Mouse (Mus musculus) gastrocnemius, postnatal 4 days (tissue): ENCODE results near the gene Pla2g16. TPM values are rescaled to one million over a fixed set of nuclear protein-coding genes. Genes with fewer than 3 reads are reported as not detected.

Source experiments
- DNase-seq, 2 experiments: peaks; one replicate each; pipeline ENCODE4 v3.0.0; 2021 to 2022; ENCODE audit warnings: low spot score in 2 of 2, mixed read lengths in 2 of 2
- total RNA-seq, 2 experiments: library from RNA; stranded (reverse); gene quantifications; 2 replicates each; pipeline ENCODE4 v1.2.3; 2021

Gene Pla2g16
- total RNA-seq, 2 experiments from 2014 or later, result 62.5 to 69.5 TPM

GRCm38 (mm10) chr19:7607690-7608201 lies 50.5 kb downstream of the Pla2g16 start:
- DNase-seq, result no peak

DNA sequence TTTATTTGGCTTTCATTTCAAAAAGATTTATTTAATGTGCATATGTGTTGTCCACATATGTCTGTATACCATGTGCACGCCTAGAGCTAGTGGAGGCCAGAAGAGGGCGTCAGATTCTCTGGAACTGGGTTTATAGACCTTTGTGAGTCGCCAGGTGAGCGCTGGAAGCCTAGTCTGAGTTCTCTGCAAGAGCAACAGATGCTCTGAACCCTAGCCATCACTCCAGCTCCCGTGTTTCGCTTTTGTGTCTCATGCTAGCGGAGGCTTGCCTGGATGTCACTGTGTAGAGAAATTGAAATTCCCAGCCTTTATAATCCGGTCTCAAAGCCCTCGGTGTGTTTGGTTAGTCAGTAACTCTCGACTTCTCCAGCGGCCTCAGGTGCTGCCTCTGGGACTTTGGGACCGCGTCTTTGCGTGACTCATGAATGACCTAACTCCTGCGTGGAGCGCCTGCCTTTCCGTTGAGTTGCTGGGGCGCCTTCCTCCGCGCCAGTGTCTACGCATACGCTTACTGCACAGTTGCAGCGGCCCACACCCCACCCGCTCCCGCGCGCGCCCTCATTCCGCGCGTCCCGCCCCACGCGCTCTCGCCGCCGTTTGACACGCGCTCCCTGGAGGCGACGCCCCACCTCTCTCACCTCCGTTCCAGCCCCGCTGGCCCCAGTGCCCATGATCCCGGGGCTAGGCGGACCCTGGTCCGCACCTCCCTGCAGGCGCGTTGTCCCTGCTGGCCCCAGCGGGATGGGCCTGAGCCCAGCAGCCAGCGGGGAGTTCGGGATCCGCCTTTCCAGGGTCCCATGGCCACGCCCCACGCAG lies 54.9 kb downstream of the Pla2g16 start, which contains the start of gene Hrasls5:
Gene Hrasls5 (plus strand): TSS at position 600 of the 816 bp plus-strand sequence.
- peak in 1 of 2 experiments; percentile 25 for DNase-seq

- DNase-seq, result no peak
Measured at GRCm38 (mm10) chr19:7613151-7613550, 55.9 kb downstream of the Pla2g16 start.

DNA sequence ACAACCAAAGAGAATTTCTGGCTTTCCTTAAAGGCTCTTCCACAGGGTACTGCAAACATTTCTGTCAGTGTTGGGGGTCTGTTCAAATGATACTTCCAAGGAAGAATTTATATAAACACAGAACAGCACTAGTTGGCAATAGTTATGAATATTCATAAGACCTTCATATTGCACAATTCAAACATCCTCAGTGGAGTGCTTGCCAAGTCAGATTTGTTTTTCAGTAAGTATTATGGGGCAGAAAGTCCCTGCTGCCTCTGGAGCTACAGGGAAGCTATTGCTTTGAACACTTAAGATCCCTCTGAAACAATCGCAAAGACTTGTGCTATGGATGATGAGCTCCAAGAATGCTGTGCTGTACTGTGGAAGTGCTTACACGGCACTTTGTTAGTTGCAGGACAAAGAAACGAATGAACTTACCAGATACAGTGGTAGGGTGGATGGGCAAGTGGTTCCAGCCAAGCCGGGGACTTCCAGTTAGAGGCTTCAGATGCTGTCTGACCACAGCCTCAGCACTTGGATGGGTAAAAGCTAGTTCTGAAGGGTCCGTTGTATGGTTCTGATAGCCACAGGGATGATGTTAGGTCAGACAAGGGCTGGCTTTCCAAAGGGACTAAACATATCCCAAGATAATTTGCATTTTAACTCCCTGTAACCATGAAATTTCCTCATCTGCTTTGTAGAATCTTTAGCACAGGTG lies 59.1 kb downstream of the Pla2g16 start:
- DNase-seq, result no peak

DNA sequence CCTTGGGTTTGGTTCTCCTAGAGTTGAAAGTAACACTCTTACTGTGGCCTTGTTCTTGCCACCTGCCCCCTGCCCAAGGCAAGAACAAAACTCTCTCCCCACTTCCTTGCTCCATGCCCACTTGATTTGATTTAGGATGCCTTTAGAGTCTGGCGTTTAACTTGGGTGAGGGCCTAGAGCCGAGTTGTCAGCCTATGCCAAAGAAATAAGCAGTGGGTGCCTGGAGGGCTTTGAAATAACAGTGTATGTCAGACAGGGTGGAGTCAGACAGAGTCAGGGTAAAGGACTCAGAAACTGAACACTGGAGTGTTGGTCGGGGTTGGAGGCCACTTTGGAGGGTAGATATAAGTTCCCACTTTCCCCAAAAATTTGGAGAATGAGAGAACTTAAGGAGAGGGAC lies 59.8 kb downstream of the Pla2g16 start:
- DNase-seq, result no peak

DNA sequence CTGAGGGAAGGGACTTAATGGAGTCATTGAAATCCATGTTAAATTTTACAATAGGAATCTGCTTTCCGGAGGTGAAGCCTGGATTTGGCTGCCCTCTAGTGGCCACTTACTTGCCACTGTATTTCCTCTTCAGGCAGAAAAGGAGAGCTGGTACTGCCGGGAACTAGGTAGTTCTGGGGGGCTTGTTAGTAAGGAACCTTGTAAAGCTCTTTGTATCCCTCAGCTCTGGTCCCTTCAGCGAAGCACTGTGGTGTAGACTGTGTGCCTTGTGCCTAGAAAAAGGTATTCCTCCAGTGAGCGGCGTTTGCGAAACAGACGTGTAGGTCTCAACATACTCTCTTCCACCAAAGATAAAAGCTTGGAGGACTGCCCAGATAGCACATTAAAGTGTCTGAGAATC lies 60.4 kb downstream of the Pla2g16 start:
- peak; percentile 38 to 57 for DNase-seq

- no peak for DNase-seq
Measured at GRCm38 (mm10) chr19:7633021-7633420, 75.8 kb downstream of the Pla2g16 start.

DNA sequence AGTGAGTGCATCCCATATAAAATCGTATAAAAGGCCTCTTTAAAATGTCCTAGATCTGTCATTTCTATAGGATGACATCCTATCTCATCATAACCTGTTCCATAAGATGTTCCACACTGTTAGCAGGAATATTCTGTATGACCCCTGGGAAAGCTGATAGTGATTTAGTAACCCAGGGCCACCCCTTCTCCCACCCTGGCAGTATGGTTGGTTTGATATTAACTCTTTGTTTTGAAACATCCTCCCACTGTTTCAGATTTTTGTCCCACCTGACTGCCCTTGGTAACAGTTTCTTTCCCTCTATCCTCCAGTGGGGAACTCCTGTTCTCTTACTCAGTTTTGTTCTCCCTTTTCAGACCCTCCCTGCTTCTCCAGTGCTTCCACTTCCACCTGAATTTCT lies 76.5 kb downstream of the Pla2g16 start:
- DNase-seq, result no peak

Other genes starting within 250 kb of the Pla2g16 start
- 10 to 100 TPM; 45.1 to 46.3 TPM for gene Mark2, start 215.6 kb upstream of the Pla2g16 start, total RNA-seq
- gene Spindoc, start 174.5 kb upstream of the Pla2g16 start, total RNA-seq, result 10 to 100 TPM; 18.2 to 20.1 TPM
- 10 to 100 TPM; 34.4 to 34.7 TPM for gene 2700081O15Rik, start 139.8 kb upstream of the Pla2g16 start, total RNA-seq
- 10 to 100 TPM; 75.2 to 76.0 TPM for gene Rtn3, start 74.2 kb upstream of the Pla2g16 start, total RNA-seq
- gene Atl3, start 63.4 kb upstream of the Pla2g16 start, total RNA-seq, result 10 to 100 TPM; 38.6 to 43.5 TPM
- 1 to 10 TPM; 3.0 to 5.7 TPM for gene Lgals12, start 49.7 kb downstream of the Pla2g16 start, total RNA-seq
- gene Hrasls5, start 55.1 kb downstream of the Pla2g16 start, total RNA-seq, result not detected
- not detected for gene Slc22a19, start 153.9 kb downstream of the Pla2g16 start, total RNA-seq
- not detected for gene Slc22a26, start 245.2 kb downstream of the Pla2g16 start, total RNA-seq